In the genomic region with DNA sequence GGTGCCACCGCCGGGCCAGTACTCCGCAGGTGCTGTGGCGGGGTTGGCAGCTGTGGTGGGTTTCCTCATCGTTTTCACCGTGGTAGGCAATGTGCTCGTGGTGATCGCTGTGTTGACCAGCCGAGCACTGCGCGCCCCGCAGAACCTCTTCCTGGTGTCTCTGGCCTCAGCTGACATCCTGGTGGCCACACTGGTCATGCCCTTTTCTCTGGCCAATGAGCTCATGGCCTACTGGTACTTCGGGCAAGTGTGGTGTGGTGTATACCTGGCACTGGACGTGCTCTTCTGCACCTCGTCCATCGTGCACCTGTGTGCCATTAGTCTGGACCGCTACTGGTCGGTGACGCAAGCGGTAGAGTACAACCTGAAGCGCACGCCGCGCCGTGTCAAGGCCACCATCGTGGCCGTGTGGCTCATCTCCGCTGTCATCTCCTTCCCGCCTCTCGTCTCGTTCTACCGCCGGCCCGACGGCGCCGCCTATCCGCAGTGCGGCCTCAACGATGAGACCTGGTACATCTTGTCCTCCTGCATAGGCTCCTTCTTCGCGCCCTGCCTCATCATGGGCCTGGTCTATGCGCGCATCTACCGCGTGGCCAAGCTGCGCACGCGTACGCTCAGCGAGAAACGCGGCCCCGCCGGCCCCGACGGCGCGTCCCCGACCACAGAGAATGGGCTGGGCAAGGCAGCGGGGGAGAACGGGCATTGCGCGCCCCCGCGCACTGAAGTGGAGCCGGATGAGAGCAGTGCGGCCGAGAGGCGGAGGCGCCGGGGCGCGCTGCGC, we compare ENCODE assay signal across 9 mouse cellular contexts. TPM values are rescaled to one million over a fixed set of nuclear protein-coding genes. Genes with fewer than 3 reads are reported as not detected.
DNase-seq lines count a peak whose midpoint lies in the region; ATAC-seq and TF ChIP-seq lines count a peak whose summit lies in the region.
"Had no signal": no experiment of that assay in that cellular context is flagged by ENCODE, and none has a peak within 500 bp of the region (broad histone marks: within the 10 kb centered on the region; RNA-seq: fewer than 3 reads in every experiment).

No protein-coding gene starts in this region.

- intact Hi-C loops in heart, postnatal 10 days (cut with DNase I): loop anchor here (2.0 kb wide), 1 partner anchor 69 kb away; no protein-coding TSS in a partner anchor

- WGBS in midbrain, embryonic 15.5 days: 4% methylated on average over 75 of the region's 75 CpGs

- H3K27ac ChIP-seq in midbrain, embryonic 15.5 days: no peak overlapping the region

- H3K9ac ChIP-seq in midbrain, embryonic 15.5 days: peak overlapping the region; percentile 38; the same call in 1 of the 2 replicates

- peak overlapping the region; percentile 81 for H3K4me3 ChIP-seq in E14TG2a.4 (replicated peaks; ENCODE audit: low read length)
- peak overlapping the region; percentile 50 for H3K4me3 ChIP-seq in midbrain, embryonic 15.5 days
- H3K4me3 ChIP-seq: erythroblast, embryonic 14.5 days had no signal

- H3K9me3 ChIP-seq in E14TG2a.4 (ENCODE audit: low read length): no peaks in the 10 kb centered on the region
- H3K9me3 ChIP-seq in midbrain, embryonic 15.5 days: no peaks in the 10 kb centered on the region

- H3K4me1 ChIP-seq in E14TG2a.4 (replicated peaks; ENCODE audit: low read depth, low read length): peaks cover 9% of the 10 kb centered on the region; the same call in 1 of the 2 replicates
- H3K4me1 ChIP-seq in midbrain, embryonic 15.5 days: peaks cover 27% of the 10 kb centered on the region

- peak; percentile 65 for ATAC-seq in midbrain, embryonic 15.5 days (replicated peaks)

- no peaks in the 10 kb centered on the region for H3K36me3 ChIP-seq in E14TG2a.4 (ENCODE audit: insufficient read depth, low read length)
- no peaks in the 10 kb centered on the region for H3K36me3 ChIP-seq in midbrain, embryonic 15.5 days (replicated peaks)

- H3K4me2 ChIP-seq in midbrain, embryonic 15.5 days: peak overlapping the region; percentile 91

- H3K27me3 ChIP-seq in E14TG2a.4 (ENCODE audit: insufficient read depth, low read length): peaks cover 95% of the 10 kb centered on the region
- H3K27me3 ChIP-seq in midbrain, embryonic 15.5 days (replicated peaks): peaks cover 75% of the 10 kb centered on the region

- DNase-seq in 3134 (ENCODE audit: extremely low read depth, insufficient read length, low spot score) (peak; percentile 10), MN1 (ENCODE audit: low spot score) (no peak)
- peak; percentile 60 to 68 for DNase-seq in cerebellum, postnatal 25 days
- peak; percentile 5 to 6 for DNase-seq in heart, postnatal 10 days
- peak; percentile 63 to 73 for DNase-seq in layer of hippocampus, postnatal 36 days
- DNase-seq in B cell, adult 2 months: no peak

- no peak for TF ChIP-seq CTCF in E14TG2a.4 (conservative IDR thresholded peaks at IDR 0.05; ENCODE audit: low read length)

RNA-seq across cellular contexts. Expression of gene Adra2c, which starts 2.1 kb away (rescaled TPM):
- under 1 TPM; 0.30 to 0.43 TPM for total RNA-seq in heart, postnatal 10 days (2021)
- total RNA-seq in layer of hippocampus, postnatal 36 days (2021): 10 to 100 TPM; 26.9 to 27.2 TPM
- polyA plus RNA-seq in midbrain, embryonic 15.5 days (2015; fragmentation: Nextera tagmentation; extraction: Ambion mirVana): 0.32 and 0.86 TPM in 2 replicates
- polyA plus RNA-seq: erythroblast, embryonic 14.5 days had no signal

Comparison
In these comparisons a context has a peak if more than half of its experiments do, and no peak if none do; other contexts are left out.
1. DNase-seq: peak in 3134 (single experiment), cerebellum, postnatal 25 days (2 of 2), heart, postnatal 10 days (2 of 2) and layer of hippocampus, postnatal 36 days (2 of 2); none in B cell, adult 2 months (0 of 2) and MN1 (single experiment).
2. RNA of gene Adra2c, which starts 2.1 kb away (total RNA-seq): 26.9 to 27.2 TPM in layer of hippocampus, postnatal 36 days; 0.30 to 0.43 TPM in heart, postnatal 10 days; every median in the first group is over 10 times any median in the second.